Mouse (Mus musculus) heart, postnatal 25 days (tissue): ENCODE measurements at regions not wholly inside any gene's neighbourhood (a gene's known extent, or its start where the extent isn't known, plus 50 kb on each side); places are given as distances from the start of the nearest gene placed in this dataset.

Experiments used
- DNase-seq: peaks from one replicate; pipeline ENCODE4 v3.0.0; 2022; ENCODE audit warnings: low spot score
- intact Hi-C: fragments of 180-260 bp; cut with DNase I; formaldehyde crosslinking; loops from one replicate; pipeline ENCODE4 v1.15.1; 2025

DNA sequence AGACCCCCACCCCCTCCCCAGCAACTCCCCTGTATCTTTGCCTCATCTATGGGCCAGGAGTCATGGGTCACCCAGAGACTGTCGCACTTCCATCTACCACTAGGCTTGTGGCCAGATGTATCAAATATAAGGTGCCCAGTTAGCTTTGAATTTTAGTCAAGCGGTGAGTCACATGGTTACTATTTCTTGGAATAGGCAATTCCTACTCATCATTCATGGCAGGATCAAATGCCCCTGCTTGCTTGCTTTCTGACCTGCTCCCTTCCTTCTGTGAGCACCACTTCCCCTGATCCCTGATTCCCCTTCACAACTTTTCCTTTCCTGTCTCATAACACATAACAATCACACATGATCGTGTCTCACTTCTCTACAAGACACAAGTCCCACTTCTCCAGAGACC is 288.2 kb upstream of the Jarid2 start:
- DNase-seq: no peak
- intact Hi-C loops: no loop called here

DNA sequence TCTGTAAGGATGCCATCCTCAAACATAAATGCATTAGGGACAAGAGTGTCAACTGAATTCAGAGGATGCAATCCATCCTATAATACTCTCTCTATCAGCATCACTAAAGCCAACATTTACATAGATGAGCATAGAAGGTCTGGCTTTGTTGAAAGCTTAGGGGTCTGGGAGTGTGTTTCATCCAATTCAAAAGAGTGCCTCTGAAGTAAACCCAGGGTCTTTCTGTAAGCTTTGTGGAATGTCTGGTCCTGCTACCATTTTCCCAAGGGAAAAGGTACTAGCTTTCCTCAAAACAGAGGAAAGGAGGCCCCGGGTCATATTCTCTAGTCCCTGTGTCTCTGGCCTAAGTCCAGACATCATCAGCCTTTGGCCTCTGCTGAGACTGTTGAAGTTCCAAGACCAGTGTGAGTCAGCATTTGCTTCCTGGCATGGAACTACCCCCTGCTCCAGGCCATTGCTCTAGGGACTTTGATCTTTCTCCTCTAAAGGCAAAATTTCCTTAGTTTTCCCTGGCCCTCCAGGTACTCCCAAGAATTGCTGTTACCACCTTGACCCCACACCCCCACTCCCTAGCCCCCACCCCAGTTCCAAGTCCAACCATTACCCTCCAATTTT is 280.0 kb upstream of the Jarid2 start:
- DNase-seq: peak; percentile 39
- intact Hi-C loops: no loop called here

DNA sequence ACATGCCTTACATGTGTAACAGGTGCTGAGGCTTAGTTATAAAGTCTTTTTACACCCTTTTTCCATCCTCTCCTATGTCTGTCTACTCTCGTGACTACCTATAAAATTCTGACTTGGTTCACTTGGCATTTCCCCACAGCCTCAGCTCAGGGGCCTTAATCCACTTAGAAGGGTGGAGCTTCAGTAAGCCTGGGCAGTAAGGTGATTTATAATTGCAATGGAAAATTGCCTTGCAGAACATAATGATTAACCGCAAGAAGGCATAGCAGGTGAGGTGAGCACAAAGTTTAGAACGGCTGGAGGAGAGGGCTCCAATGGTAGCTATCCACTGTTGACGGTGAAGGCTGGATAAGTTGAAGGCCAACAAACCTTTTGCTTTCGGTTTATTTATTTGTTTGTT is 278.1 kb upstream of the Jarid2 start:
- intact Hi-C loops: no loop called here
- no peak for DNase-seq

DNA sequence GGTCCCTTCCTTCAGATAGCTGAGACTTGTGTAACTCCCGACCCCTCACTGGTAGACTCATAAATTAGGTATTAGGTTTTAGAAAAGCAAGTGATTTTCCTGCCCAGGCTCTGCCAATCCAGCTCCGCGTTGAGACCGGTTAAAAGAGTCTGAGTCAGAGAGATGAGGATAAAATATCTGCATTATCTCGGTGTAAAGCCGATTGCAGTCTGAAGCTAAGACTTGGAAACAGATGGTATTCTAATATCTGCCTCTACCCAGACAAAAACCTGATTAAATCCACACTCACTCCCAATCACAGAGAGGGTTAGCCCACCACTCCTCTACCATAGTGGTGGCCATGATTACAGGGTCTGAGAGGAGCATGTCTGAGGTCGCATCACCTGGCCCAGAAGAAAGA is 276.1 kb upstream of the Jarid2 start:
- DNase-seq: no peak
- intact Hi-C loops: no loop called here

DNA sequence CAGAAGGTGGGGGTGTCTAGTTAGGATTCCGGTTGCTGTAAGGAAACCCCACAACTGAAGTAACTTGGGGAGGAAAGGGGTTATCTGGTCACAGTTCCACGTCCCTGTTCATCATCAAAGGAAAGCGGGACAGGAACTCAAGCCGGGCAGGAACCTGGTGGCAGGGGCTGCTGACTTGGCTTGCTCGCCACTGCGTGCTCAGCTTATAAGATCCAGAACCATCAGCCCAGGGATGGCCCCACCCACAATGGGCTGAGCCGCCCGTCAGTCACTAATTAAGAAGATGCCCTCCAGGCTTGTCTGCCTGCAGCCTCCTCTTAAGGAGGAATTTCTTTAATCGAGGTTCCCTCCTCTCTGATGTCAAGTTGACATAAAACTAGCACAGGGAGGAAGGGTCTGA is 275.1 kb upstream of the Jarid2 start:
- intact Hi-C loops: no loop called here
- DNase-seq: no peak

DNA sequence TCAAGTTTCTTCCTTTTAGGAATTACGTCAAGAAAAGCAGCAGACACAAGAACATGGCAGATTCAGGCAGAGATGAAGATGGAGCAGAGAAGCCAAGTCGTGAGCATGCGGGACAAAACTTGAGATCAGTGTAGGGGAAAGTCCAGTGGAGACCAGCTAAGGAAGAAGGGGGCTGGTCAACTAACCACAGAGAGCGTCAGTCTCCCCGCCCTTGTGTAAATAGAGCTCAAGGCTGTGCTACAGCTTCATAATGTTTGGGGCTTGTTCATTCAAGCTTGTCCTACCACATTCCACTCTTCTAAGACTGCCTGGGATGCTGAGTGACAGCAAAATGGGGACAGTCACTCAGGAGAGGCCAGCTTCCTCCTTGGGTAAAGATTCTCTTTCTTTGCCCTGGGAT is 274.1 kb upstream of the Jarid2 start:
- intact Hi-C loops: no loop called here

DNA sequence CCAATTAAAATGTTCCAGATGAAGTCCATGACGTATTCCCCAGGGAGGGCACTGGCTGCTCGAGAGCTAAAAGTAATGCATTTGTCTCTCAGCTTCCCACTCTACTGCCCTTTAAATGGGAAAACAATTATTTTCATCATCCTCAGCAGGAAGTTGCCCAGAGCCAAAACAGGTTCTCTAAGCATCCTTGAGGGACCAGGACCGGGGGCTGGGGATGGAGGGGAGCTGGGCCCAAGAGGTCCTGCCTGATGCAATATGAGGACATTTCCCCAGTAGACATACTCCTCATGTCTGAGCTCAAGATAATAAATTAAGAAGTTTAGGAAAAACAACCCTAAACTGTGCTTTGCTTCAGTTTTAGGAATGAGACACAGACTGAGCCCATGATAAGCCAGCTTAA is 270.5 kb upstream of the Jarid2 start:
- no peak for DNase-seq
- intact Hi-C loops: no loop called here

More for the DNA sequence above, 274.1 kb upstream of the Jarid2 start:
- no peak for DNase-seq

DNA sequence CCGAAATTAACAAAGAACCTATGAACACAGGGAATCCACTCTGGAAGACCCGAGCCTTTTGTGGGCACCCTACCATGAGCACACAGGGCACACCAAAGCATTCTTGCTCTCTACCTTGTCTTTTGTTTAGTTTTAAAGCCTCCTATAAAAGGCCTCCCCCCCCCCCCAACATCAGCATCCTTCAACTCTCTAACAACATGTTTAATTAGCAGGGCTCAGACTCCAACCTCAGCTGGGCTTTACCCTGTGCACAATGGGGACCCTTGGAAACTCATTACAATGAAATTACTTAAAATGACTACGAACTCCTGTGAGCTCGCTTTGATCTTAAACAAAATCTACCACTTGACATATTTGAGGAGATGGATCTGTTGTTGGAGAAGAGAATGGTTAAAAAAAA is 270.1 kb upstream of the Jarid2 start:
- intact Hi-C loops: no loop called here
- DNase-seq: no peak

DNA sequence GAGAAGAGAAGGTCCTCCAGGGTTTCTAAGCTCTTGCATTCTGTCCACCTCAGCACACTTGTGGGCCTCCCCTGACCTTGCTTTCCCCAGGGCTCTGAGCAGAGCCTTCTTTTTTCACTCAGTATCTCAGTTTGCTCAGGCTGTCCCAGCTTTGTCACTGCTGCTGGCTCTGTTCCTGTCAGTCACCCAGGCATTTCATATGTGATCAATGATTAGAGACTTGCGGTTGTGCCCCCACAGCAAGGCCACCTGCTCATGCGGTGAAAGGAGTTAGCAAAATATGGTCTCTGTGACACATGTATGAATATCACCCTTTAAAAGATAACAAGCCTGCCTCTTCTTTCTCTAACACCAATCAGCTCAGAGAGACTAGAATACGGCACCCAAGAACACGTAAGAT is 265.6 kb upstream of the Jarid2 start:
- DNase-seq: no peak
- intact Hi-C loops: no loop called here

DNA sequence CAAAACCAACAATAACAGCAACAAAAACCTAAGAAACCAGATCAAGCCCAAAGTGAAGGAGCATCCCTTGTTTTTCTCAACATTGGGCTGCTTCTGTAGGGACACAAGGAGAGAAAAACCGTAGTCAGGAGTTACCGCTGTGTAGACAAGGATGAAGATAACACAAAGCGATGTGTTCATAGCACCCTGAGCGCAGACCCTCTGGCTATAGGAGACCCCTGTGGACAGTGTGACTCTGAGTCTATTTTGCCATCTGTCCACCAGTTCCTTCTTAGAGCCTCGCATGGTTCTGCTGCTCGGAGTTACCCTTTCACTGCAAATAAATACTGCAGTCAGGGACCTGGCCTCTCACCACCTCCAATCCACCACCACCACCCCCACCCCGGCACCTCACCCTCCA is 263.7 kb upstream of the Jarid2 start:
- DNase-seq: no peak
- intact Hi-C loops: no loop called here

DNA sequence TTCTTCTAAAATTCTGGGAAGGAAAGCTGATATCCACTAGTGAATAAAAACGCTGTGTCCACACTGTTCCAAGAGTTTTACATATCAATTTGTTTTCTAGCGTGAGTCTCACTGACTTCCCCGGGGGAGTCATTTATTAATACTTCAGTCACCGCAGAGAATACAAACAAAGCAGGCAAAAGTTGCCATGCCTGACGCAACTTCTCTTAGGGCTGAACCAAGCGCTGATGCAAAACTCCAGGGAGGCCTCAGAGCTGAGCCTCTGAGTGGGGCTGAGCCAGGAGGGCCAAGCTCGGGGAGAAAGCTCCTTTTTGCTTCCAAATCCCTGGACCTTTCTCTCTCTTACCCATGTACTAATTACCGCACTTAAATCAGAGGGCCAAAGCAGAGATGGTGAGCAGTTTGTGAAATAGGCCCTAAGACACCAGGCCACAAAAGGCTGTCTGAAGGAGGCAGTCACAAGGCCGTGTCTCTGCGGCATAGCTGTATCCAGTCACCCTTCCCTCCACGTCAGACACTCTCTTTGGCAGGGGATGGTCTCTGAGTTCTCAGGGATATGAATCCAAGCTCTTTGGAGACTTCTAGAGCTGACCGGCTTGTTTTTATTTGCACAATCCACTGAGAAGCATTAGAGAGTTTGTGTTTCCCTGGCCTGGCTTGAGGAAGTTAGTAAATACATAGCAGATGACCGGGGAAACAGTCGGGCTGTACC is 260.2 kb upstream of the Jarid2 start:
- DNase-seq: peak; percentile 63
- intact Hi-C loops: no loop called here

DNA sequence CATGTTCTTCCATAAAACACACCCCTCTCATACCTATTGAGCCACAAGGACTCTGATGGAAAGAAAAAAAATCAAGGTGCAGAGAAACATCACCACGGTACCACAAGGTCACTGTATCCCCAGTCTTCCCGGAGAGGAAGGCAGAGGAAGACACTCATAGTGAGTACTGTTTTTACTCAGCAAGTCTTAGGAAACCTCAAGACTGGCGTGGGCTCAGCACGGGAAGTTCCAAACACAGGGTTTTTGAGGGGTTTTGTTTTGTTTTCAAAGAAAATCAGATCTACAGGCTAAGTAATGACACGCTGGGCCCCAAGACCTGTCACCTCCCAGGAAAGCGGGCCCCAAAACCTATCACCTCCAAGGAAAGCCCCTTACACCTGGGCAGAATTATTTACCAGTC is 259.6 kb upstream of the Jarid2 start:
- no peak for DNase-seq
- intact Hi-C loops: no loop called here

DNA sequence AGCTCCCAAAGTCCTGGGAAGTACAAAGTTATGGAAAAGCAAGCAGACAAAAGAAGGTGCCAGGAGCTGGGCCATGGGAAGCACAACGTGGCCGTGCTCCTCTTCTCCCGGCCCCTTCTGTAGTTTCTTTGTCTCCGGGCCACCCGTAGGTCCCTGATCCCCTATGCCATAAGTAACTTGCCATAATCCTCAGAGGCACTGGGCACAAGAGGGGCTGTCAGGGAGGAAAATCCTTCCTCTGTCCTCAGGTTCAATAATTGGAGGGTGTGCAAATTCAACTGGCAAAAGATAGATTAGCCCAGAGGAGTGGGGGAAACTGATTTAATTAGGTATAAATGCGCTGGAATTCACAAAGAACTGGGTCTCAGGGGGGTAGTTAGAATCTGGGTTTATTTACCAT is 256.1 kb upstream of the Jarid2 start:
- DNase-seq: no peak
- intact Hi-C loops: no loop called here

DNA sequence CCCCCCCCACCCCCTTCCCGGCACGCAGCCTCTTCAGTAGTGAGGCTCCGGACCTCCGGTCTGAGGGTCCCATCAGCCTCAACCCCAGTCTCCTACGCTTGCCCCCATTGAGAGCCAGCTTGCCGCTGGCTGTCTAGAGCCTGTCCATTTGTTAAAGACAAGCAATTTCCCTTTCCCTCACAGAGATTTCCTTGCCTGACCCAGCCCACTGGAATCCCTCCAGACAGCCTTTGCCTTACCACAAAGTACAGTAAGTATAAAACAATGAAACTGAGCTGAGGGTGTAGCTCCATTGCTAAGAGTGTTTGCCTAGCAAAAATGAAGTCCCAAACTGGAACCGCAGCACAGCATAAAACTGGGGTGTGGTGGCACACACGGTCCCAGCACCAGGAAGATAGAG is 252.4 kb upstream of the Jarid2 start:
- intact Hi-C loops: loop anchor here (5.0 kb wide), 1 partner anchor 55 kb away; no protein-coding TSS in a partner anchor
- DNase-seq: peak; percentile 35

DNA sequence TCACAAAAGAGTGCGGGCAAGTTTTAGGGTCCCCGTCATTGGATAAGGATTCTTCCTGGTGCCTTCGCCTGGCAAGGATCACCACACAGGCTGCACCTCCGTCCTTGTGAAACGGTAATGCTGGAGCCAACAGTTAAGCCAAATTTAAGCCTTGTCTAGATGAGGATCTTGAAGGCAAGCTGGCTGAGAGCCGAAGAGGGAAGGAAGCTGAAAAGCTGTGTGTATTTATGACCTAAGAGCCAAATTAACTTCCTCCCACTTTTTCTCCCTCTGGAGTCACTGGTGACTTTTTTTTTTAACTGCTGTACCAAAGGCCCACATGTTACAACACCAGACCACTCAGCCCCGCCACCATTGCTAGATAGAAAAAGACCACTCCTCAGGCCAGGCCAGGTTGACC is 249.1 kb upstream of the Jarid2 start:
- DNase-seq: no peak
- intact Hi-C loops: no loop called here

DNA sequence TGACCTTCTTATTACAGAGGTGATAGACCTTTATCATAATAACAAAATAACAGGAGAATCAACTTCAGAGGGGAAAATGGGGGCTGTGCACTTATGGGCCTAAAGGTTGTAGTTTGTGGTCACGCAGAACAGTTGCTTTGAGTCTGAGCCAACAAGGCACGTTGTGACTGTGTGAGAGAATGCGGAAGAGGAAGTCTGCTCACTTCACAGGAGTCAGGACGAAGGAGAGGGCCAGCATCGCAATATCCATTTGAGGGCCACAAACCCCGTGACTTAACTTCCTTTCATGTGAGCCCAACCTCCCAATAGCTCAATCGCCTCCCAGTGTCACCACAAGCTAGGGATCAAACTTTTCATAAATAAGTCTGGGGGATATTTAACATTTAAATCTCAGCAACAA is 246.6 kb upstream of the Jarid2 start:
- DNase-seq: no peak
- intact Hi-C loops: no loop called here

DNA sequence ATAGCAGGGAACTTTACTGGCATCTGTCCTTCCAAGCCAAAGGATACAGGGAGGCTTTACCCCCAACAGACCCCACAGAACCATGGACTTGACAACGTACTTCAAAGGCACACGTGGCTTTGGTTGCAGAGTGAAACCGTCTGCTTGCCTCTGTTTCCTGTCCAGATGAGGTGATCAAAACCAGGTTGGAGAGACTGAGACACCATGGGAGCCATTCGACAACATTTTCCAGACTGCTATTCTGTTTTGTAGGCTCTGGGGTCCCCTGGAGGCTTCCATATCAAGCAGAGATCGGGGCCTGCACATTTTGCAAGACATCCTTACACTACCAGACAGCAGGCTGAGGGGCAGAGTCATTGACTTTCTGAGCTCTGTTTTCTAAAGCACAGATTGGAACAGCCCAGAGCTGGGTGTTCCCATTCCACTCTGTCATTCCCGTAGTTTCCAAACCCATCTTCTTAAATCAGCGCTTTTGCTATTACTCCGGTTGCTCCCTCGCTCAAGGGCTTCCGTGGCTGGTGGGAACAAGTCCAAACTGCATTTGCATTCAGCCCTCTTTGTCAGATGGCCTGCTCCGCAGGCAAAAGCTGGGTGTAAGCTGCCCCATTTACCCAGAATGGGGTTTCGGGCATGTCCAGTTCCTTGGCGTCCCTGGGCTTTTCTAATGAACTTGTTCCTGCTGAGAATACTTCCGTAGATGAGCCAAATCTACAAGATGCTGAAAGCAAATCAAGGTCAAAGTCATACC is 244.5 kb upstream of the Jarid2 start:
- no peak for DNase-seq
- intact Hi-C loops: no loop called here

DNA sequence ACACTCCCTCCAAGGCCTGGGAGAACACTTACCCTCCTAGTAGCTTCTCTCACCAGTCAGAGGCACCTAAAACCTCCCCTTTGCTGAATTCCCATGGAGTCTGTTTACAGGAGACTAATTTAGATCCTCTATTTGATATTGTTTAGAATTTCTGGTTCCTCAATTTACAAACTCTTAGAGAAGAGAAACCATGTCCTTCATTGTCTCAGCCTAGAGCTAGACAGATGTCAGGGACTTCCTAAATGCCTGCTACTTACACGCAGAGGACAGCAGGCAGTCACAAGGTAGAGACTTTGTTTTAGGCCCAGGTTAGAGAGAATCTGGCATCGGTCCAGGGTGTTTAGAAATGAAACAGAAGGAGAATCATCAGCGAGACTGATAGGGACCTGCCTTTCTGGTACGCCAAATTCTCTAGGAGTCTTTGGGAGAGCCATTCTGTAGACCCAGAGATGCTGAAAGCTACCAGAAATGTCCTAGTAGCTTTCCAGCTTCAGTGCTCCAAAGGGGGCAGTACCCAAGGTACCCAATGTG is 238.3 kb upstream of the Jarid2 start:
- intact Hi-C loops: no loop called here
- no peak for DNase-seq

DNA sequence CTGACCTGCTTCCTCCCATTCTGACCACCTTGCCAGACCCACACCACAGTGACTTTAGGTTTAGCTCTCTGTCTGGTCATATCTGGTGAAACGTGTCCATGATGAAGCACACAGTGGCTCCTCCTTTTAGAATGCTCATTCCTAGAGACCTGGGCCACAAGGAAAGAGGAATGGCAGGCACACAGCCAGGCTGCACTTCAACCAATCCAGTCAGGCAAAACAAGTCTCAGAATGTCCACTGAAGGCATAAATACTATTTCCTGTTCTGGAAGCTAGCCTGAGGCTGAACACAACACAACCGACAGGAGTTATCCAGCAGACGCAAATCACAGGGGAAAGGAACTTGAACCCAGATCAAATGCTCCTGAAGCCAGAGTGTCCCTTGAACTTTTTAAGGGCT is 235.4 kb upstream of the Jarid2 start:
- DNase-seq: no peak
- intact Hi-C loops: no loop called here

DNA sequence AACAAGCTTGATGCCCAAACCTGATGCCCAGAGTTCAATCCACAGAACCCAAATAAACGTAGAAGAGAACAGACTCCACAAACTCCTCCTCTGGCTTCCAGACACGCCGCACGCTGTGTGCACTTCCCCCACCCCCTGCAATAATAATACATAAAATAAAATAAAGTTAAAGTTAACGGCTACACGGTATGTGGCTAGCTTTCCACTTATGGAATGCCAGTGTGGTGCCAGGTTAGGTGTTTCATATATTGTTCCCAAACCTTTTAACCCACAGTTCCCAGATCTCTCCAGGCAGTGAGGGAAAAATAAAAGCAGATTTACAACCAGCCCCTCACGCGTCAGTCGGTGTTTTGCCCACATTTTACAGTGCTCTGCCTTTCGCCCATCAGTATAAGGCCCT is 233.8 kb upstream of the Jarid2 start:
- intact Hi-C loops: no loop called here
- DNase-seq: no peak

DNA sequence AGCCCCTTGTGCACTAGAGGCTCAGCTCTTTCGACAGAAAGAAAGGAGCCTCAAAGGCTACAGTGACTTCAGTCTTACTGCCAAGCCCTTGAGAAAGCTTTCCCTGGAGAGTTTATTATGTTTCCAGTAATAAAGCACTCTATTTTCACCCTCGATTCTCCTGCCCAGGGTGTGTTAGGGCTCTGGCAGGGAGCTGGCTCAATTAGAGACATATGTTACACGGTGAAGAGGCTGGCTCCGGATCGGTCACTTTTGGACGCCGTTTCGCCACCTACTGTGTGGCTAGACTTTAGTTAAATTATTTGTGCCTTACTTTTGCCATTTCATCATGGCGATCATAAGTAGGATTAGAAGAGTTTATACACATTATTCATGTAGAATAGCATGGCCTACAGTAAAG is 232.7 kb upstream of the Jarid2 start:
- intact Hi-C loops: no loop called here

More for the DNA sequence above, 232.7 kb upstream of the Jarid2 start:
- DNase-seq: no peak
